Mouse (Mus musculus) liver, adult 2 months (tissue): ENCODE measurements at regions not wholly inside any gene's neighbourhood (a gene's known extent, or its start where the extent isn't known, plus 50 kb on each side); places are given as distances from the start of the nearest gene placed in this dataset.

Experiments
- DNase-seq: peaks from one replicate; pipeline ENCODE4 v3.0.0-alpha.2; 2011; ENCODE audit warnings: low read depth, low spot score; ENCODE audit errors: extremely low read depth
- H3K27ac ChIP-seq: fragments of 200-500 bp; replicated peaks from 2 replicates; pipeline ENCODE4 v1.5.1; 2012; ENCODE audit warnings: low read depth, mild to moderate bottlenecking, control low read depth, inconsistent platforms, low read length; ENCODE audit not compliant: insufficient read depth
- H3K27me3 ChIP-seq: fragments of 200-500 bp; 2 replicates; pipeline ENCODE4 v1.6.1; 2012; ENCODE audit warnings: mild to moderate bottlenecking, moderate library complexity, low read length, inconsistent platforms; ENCODE audit not compliant: control insufficient read depth, insufficient read depth
- H3K36me3 ChIP-seq: fragments of 200-500 bp; 2 replicates; pipeline ENCODE4 v1.6.1; 2012; ENCODE audit warnings: low read length, inconsistent platforms; ENCODE audit not compliant: control insufficient read depth, insufficient read depth
- H3K4me1 ChIP-seq: fragments of 200-500 bp; 2 replicates; pipeline ENCODE4 v1.6.1; 2011; ENCODE audit warnings: low read length; ENCODE audit not compliant: control insufficient read depth, insufficient read depth
- H3K4me3 ChIP-seq: fragments of 200-500 bp; 2 replicates; pipeline ENCODE4 v1.5.1; 2011; ENCODE audit warnings: low read depth, mild to moderate bottlenecking, control low read depth, low read length, moderate library complexity; ENCODE audit not compliant: insufficient read depth
- H3K79me2 ChIP-seq: fragments of 200-500 bp; 2 replicates; pipeline ENCODE4 v1.6.1; 2012; ENCODE audit warnings: inconsistent platforms, mild to moderate bottlenecking, low read length, moderate library complexity; ENCODE audit not compliant: control insufficient read depth, insufficient read depth
- H3K9ac ChIP-seq: fragments of 200-500 bp; 2 replicates; pipeline ENCODE4 v1.6.1; 2012; ENCODE audit warnings: low read depth, mild to moderate bottlenecking, control low read depth, inconsistent platforms, low read length
- CTCF ChIP-seq: fragments of 200-500 bp; IDR thresholded peaks from 2 replicates; pipeline ENCODE4 v1.5.1; 2011; ENCODE audit warnings: low read depth, low read length, control low read depth
- POLR2A ChIP-seq: fragments of 200-500 bp; IDR thresholded peaks from 2 replicates; pipeline ENCODE4 v1.6.1; 2011; ENCODE audit warnings: low read length, control low read depth; ENCODE audit not compliant: insufficient read depth; ENCODE audit errors: extremely low read depth
- whole genome bisulfite sequencing: fragments of 180-500 bp; shearing (Covaris S2); methylation state at CpG from one replicate; pipeline ENCODE4 v1.1.7; 2018; 5-methylcytosine and 5-hydroxymethylcytosine counted together

DNA sequence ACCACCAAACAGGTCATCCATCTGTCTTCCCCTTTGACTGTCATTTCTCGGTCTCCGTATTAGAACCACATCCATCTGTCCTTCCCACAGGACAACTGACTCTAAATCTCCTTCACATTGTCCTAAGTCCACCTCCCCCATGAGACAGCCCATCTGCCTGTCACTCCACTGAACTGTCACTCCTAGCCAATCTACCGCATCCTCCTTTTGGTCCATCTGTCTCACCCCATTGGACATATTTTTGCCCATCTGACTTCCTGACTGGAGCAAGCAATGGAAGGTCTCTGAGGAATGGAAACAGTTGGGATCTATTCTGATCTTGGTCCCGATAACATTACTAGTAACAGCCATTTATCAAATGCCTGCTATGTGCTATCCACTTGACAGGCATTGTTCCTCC, 99.9 kb upstream of the Pkdcc start:
- Histone ChIP-seq H3K9ac (no peak overlapping the region), H3K4me1 (no peaks in the 10 kb centered on the region), H3K27me3 (no peaks in the 10 kb centered on the region), H3K27ac (no peak overlapping the region), H3K79me2 (no peaks in the 10 kb centered on the region), H3K4me3 (no peak overlapping the region), H3K36me3 (no peaks in the 10 kb centered on the region)
- TF ChIP-seq POLR2A (no peak), CTCF (no peak)
- DNase-seq = no peak
- 92% methylated on average over 4 of the region's 4 CpGs for WGBS

DNA sequence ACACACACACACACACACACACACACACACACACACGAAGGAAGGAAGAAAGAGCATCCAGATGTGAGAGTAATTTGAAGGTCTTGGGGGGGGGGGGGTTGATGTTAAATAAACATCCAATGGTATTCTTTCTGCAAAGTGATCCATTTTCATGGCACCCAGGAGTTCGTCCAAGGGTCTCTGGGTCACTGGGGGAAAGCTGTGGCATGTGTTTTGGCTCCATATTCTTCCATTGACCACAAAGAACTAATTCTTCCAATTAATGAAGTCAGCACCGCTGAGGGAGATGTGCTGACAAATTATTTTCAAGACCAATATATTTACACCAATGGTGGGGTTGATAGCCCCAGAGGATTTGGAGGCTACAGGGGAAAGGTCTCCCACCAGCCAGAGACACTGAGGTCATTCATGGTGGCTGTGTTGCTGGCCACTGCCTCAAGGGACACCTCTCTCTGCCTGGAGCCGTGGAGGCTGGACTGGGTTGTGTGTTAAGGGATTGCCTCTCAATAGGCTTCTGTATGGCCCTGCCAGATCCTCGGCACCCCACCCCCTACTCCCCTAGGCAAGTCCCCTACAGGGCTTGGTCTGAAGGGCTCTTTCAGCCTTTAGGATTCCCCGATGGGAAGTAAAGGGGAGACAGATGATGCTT, 99.1 kb upstream of the Pkdcc start:
- Histone ChIP-seq H3K27ac (no peak overlapping the region), H3K79me2 (no peaks in the 10 kb centered on the region), H3K4me3 (no peak overlapping the region), H3K4me1 (no peaks in the 10 kb centered on the region), H3K9ac (no peak overlapping the region), H3K36me3 (no peaks in the 10 kb centered on the region), H3K27me3 (no peaks in the 10 kb centered on the region)
- DNase-seq = no peak
- WGBS = 83% methylated on average over 6 of the region's 6 CpGs
- no peak for TF ChIP-seq CTCF

DNA sequence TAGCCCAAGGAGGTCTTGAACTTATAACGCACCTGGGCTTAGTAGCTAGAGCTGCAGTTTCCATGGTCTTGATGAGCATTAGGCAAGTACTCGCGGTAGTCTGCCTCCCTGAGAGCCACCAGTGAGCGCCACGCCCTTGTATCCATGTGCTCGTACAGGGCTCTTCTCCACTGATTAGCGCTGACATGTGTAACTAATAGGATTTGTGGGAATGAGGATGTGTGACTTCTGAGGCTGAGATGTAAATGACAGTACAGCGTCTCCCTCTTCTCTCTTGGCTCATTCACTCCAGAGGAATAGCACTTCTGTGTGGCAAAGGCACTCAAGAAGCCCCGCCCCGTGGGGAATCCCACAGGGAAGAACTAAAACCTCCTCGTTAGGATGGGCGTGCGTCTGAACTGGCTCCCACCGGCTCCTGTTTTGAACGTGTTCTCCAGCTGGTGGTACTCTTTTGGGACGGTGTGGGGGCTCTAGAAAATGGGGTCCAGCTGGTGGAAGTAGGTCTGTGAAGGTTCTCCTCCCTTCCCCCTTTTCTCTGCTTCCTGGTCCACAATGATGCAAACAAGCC, 94.3 kb upstream of the Pkdcc start:
- H3K36me3 ChIP-seq = no peaks in the 10 kb centered on the region
- no peaks in the 10 kb centered on the region for H3K27me3 ChIP-seq
- H3K9ac ChIP-seq = no peak overlapping the region
- no peak for DNase-seq
- no peak overlapping the region for H3K27ac ChIP-seq
- H3K4me1 ChIP-seq = peaks cover 3% of the 10 kb centered on the region; the same call in 1 of the 2 replicates
- no peak for TF ChIP-seq CTCF
- TF ChIP-seq POLR2A = no peak
- no peak overlapping the region for H3K4me3 ChIP-seq
- H3K79me2 ChIP-seq = no peaks in the 10 kb centered on the region
- WGBS = 77% methylated on average over 16 of the region's 16 CpGs

DNA sequence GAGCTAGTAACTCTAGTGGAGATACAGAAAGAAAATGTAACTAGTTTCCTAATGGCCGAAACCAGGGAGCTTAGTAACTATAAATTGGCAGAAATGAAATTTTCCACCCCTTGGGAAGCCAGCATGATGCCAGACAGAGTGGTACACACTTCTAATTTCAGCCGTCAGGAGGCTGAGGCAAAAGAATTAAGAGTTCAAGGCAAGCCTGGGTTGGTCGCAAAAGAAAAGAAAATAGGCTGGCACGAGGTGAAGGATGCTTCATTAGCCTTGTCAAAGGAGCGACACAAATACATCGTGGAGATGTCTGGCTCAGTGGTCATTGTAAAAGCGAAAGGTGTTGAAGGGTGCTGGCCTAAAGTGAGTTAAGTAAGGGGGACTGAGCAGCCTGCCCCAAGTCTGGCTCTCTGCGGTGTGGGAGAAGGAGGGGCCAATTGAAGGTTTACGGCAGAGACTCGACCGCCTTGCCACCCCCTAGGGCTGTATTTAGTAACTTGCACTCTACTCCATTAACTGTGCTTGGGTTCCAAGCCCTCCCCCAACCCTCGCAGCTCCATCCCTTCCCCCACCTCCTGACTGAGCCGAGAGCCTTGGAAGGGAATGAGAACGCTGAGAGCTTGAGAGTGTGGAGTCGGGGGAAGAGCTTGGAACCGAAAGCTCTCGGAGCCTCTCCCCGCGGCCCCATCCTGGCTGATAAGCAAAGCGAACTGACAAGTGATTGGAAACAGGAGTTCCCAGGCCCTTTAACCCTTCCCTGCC, 92.4 kb upstream of the Pkdcc start:
- Histone ChIP-seq H3K4me3 (no peak overlapping the region), H3K27me3 (no peaks in the 10 kb centered on the region), H3K4me1 (peaks cover 3% of the 10 kb centered on the region; the same call in 1 of the 2 replicates), H3K36me3 (no peaks in the 10 kb centered on the region), H3K79me2 (no peaks in the 10 kb centered on the region), H3K27ac (no peak overlapping the region), H3K9ac (no peak overlapping the region)
- TF ChIP-seq POLR2A (no peak), CTCF (no peak)
- 10% methylated on average over 20 of the region's 20 CpGs for WGBS
- peak; percentile 17 for DNase-seq

DNA sequence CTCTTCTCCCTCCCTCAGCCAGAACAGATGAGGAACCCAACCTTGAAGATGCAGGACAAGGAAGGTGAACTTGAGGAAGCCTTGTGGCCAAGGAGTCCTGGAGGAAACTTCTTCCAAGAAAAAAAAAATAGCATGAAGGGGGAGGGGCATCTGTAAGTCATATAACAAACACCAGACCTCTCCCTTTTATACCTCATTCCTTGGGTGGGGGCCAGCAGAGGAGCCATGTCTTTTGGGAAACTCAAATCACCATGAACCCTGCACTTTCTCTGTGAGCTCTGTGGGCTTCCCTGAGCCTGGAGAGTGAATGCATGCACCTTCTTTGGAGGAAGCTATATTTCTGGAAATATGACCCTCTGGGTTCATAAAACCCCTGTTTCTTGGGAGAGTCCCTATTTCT, 90.0 kb upstream of the Pkdcc start:
- Histone ChIP-seq H3K4me3 (no peak overlapping the region), H3K4me1 (peaks cover 3% of the 10 kb centered on the region; the same call in 1 of the 2 replicates), H3K27me3 (no peaks in the 10 kb centered on the region), H3K9ac (no peak overlapping the region), H3K36me3 (no peaks in the 10 kb centered on the region), H3K27ac (no peak overlapping the region), H3K79me2 (no peaks in the 10 kb centered on the region)
- DNase-seq = no peak
- no peak for TF ChIP-seq CTCF
- no peak for TF ChIP-seq POLR2A

DNA sequence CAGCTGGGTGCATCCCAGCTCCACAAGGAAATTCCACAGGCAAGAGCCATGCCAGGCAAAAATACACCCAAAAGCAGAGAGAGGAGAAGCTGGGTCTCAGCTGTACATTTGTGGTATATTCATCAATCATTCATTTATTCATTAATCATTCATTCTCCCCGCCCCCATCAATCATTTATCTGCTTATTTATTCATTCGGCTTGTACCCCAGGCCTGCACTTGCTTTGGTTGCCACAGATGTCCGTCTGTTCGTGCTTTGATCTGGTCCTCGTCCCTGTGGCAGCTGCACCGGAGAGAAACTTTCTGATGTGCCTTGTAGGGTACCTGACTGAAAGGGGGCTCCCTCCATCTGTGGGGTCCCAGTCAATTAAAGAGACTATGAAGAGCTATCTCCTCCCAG, 87.2 kb upstream of the Pkdcc start:
- Histone ChIP-seq H3K4me3 (no peak overlapping the region), H3K27me3 (no peaks in the 10 kb centered on the region), H3K27ac (no peak overlapping the region), H3K9ac (no peak overlapping the region), H3K79me2 (no peaks in the 10 kb centered on the region), H3K4me1 (peaks cover 3% of the 10 kb centered on the region; the same call in 1 of the 2 replicates), H3K36me3 (no peaks in the 10 kb centered on the region)
- WGBS = 91% methylated on average over 6 of the region's 6 CpGs
- TF ChIP-seq CTCF (no peak), POLR2A (no peak)
- DNase-seq = no peak
